Mouse (Mus musculus): ENCODE measurements at regions not wholly inside any gene's neighbourhood (a gene's known extent, or its start where the extent isn't known, plus 50 kb on each side); places are given as distances from the start of the nearest gene placed in this dataset.

DNA sequence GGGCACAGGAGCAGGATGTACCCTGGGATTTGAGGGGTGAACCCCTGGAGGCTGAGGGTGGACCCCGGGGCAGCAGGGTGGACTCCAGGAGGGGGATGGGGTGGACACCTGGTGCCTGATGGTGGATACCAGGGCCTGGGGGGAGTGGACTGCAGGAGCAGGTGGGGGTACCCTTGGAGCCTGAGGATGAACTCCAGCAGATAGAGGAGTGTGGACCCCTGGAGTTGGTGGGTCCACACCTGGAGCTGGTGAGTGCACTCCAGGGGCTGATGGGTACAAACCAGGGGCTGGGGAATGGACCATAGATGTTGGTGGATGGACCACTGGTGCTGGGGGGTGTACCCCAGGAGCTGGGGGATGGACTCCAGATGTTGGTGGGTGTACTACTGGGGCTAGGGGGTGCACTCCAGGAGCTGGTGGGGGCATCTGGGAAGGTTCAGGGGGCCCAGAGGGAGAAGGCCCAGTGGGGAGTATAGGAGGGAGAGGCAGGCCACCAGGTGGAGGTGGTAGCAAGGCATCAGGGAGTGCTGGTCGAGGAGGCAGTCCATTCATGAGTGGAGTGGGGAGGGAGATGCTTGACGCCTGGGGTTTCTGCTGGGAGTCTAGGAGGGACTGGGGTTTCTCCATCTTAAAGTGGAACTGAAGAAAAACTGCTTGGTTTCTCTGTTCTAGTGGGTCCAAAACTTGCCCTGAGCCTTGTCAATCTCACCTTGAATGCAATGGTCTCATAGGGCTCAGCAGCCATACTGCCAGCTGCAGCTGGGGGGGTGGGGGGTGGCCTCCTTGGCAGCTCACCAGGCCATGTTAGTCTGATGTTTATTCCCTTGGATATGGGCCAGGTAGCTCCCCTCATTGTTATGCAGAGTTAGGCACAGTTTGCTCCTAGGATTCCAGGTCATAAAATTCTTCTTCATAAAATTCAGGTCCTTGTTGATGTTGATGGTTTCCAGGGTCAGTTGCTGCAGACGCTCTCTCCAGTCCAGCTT is 183.0 kb upstream of the Ell2 start:
- intact Hi-C loops (cut with DNase I) = no loop called here
- Histone ChIP-seq H3K4me3 (no peak overlapping the region), H3K27ac (no peak overlapping the region)
- TF ChIP-seq CTCF (IDR thresholded peaks at IDR 0.05) = no peak
- DNase-seq = no peak

DNA sequence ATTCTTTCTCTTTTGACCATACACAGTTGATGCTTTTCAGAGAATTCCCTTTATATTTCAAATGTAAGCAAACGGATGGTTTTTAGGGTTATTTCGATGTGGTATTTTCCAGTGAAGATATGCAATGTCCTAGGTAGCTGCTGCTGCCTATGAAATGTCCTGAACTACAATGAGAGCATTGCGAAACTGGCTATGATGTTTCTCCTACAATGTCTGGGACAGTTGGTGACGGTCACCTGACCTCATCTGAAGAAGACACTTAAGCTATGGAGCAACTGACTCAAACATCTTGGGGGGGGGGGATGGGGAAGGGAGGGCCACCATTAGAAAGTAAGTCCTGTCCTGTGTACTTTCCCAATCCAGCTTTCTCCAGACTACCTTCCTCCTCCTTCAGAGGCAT is 182.1 kb upstream of the Ell2 start:
- TF ChIP-seq CTCF (IDR thresholded peaks at IDR 0.05) = no peak
- no peak overlapping the region for H3K27ac ChIP-seq
- no peak for DNase-seq
- H3K4me3 ChIP-seq = no peak overlapping the region
- intact Hi-C loops (cut with DNase I) = no loop called here

DNA sequence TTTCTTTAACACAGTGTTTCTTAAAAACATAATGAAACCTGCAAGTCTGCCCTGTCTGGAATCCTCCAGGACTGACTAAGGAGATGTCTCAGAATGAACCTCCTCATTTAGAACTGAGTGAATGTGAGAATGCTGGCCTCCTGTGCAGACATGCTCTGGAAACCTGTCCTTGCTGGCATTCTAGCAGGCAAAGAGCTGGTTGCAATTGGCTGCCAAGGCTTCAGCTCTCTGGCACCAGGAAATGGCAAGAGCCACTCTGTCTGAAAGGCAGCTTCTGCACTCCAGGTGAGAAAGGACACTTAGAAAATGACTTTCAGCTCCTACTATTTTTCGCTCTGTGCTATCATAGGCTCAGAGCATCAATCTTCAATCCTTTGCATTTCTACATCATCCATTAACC is 175.0 kb upstream of the Ell2 start:
- TF ChIP-seq CTCF (IDR thresholded peaks at IDR 0.05) = no peak
- Histone ChIP-seq H3K27ac (no peak overlapping the region), H3K4me3 (no peak overlapping the region)
- peak; percentile 54 for DNase-seq
- intact Hi-C loops (cut with DNase I) = loop anchor here (10.0 kb wide), 1 partner anchor 173 kb away; the partner anchor contains the start of gene Ell2

GRCm38 (mm10) chr13:75541446-75541845 is 165.1 kb upstream of the Ell2 start:
- no peak for DNase-seq
- intact Hi-C loops (cut with DNase I) = loop anchor here (5.0 kb wide), 1 partner anchor 256 kb away; no protein-coding TSS in a partner anchor

DNA sequence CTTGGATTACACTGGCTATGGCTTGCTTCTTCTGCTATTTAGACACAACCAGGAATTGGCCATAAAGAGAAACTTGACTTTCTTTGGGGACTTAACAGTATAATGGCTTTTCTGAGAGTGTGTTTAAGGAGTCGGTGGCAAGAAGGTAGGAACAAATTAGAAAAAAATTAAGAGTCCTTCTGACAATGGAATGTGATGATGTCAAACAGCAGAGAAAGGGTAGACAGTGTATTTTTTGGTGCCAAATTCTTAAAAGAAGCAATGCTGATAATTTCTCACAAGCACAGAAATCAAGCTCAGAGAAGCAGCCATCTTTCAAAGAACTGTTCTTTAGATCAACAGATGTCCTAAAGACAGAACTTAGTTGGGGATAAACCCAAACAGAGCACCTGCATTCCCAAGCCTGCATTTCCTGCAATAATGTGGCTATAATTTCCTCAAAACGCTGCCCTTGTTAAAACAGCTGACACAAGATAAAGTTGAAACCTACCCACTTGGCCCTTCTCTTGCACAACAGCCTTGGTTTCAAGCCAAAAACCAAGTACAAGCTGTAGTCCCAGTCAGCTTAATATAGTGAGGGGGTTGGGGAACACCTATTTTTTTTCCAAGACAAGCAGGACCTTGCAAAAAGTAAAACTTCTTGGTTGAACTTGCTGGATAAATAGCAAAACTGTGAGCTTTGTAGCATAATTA is 164.2 kb upstream of the Ell2 start:
- Histone ChIP-seq H3K4me3 (no peak overlapping the region), H3K27ac (peak overlapping the region; percentile 38; the same call in 1 of the 2 replicates)
- intact Hi-C loops (cut with DNase I) = loop anchor here (5.0 kb wide), 1 partner anchor 255 kb away; no protein-coding TSS in a partner anchor
- DNase-seq = peak; percentile 61
- TF ChIP-seq CTCF (IDR thresholded peaks at IDR 0.05) = no peak

More at GRCm38 (mm10) chr13:75541446-75541845, 165.1 kb upstream of the Ell2 start:
- TF ChIP-seq CTCF (IDR thresholded peaks at IDR 0.05) = no peak
- H3K27ac ChIP-seq = no peak overlapping the region
- H3K4me3 ChIP-seq = no peak overlapping the region

DNA sequence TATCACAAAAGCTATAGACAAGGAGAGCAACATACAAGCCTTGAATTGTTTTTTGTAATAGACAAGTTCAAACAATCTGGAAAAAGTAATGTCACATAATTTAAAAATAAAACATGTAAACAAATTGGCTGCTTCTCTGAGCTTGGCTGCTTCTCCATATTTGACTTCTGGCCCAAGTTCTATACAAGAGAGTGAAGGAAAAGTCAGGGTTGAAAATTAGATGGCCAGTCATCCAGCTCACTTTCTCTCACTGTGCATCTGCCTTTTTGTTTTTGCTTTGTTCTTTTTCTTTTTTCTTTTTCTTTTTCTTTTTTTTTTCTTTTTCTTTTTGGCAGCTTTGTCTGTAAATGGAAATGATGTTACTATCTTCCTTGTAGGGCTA is 163.6 kb upstream of the Ell2 start:
- no peak for DNase-seq

GRCm38 (mm10) chr13:75543595-75543994 is 163.0 kb upstream of the Ell2 start:
- no peak overlapping the region for H3K27ac ChIP-seq
- intact Hi-C loops (cut with DNase I) = loop anchor here (5.0 kb wide), 1 partner anchor 254 kb away; no protein-coding TSS in a partner anchor
- no peak overlapping the region for H3K4me3 ChIP-seq
- no peak for DNase-seq
- no peak for TF ChIP-seq CTCF (IDR thresholded peaks at IDR 0.05)

More for the DNA sequence above, 163.6 kb upstream of the Ell2 start:
- TF ChIP-seq CTCF (IDR thresholded peaks at IDR 0.05) = no peak
- no peak overlapping the region for H3K4me3 ChIP-seq
- intact Hi-C loops (cut with DNase I) = loop anchor here (5.0 kb wide), 1 partner anchor 254 kb away; no protein-coding TSS in a partner anchor
- H3K27ac ChIP-seq = peak overlapping the region; percentile 38; the same call in 1 of the 2 replicates

DNA sequence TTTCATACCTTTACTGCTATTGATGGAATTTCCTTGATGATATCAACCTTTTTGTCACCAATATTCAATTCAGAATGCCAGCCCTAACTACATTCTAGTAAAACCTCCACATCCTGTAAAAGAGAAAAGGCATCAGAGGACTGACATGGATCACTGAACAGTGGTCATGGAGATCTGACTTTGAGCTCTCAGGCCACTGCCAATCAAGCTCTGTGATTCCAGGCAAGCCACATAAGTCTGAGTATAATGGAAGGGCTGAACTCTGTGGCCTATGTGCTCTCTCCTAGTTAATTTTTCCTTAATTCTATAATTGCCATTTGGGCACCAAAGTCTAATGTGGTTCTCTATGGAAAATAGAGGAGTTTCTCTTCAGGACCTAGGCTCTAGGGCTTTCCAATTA is 161.8 kb upstream of the Ell2 start:
- intact Hi-C loops (cut with DNase I) = loop anchor here (5.0 kb wide), 1 partner anchor 253 kb away; no protein-coding TSS in a partner anchor
- no peak for TF ChIP-seq CTCF (IDR thresholded peaks at IDR 0.05)
- Histone ChIP-seq H3K27ac (no peak overlapping the region), H3K4me3 (no peak overlapping the region)
- DNase-seq = no peak

GRCm38 (mm10) chr13:75547791-75548190 is 158.8 kb upstream of the Ell2 start:
- Histone ChIP-seq H3K4me3 (no peak overlapping the region), H3K27ac (no peak overlapping the region)
- intact Hi-C loops (cut with DNase I) = no loop called here
- TF ChIP-seq CTCF (IDR thresholded peaks at IDR 0.05) = no peak
- no peak for DNase-seq

GRCm38 (mm10) chr13:75578971-75579370 is 127.6 kb upstream of the Ell2 start:
- intact Hi-C loops (cut with DNase I) = no loop called here

GRCm38 (mm10) chr13:75590836-75591235 is 115.7 kb upstream of the Ell2 start:
- intact Hi-C loops (cut with DNase I) = no loop called here
- Histone ChIP-seq H3K4me3 (no peak overlapping the region), H3K27ac (no peak overlapping the region)
- no peak for DNase-seq
- no peak for TF ChIP-seq CTCF (IDR thresholded peaks at IDR 0.05)

More at GRCm38 (mm10) chr13:75578971-75579370, 127.6 kb upstream of the Ell2 start:
- H3K4me3 ChIP-seq = no peak overlapping the region
- TF ChIP-seq CTCF (IDR thresholded peaks at IDR 0.05) = no peak
- DNase-seq = no peak
- H3K27ac ChIP-seq = no peak overlapping the region

GRCm38 (mm10) chr13:75596856-75597255 is 109.7 kb upstream of the Ell2 start:
- TF ChIP-seq CTCF (IDR thresholded peaks at IDR 0.05) = no peak
- no peak for DNase-seq
- Histone ChIP-seq H3K4me3 (no peak overlapping the region), H3K27ac (no peak overlapping the region)
- intact Hi-C loops (cut with DNase I) = no loop called here

DNA sequence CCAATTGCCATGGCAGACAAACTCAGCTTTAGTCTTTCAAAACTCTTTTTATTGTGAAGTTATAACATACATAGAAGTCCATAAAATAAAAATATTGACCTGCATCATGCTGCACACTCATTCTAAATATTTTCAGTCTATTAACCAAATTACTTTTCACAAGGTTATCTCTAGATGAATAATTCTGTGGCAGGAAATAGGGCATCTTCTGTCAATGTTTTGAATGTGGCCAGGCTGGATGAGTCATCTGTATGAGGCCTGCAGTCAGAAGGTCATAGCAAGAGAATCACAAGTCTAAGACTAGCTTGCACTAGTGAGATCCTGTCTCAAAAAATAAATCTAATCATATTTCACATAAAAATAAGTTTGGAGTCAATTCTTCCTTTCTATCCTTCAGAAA is 108.4 kb upstream of the Ell2 start:
- no peak overlapping the region for H3K4me3 ChIP-seq
- H3K27ac ChIP-seq = no peak overlapping the region
- intact Hi-C loops (cut with DNase I) = no loop called here
- no peak for TF ChIP-seq CTCF (IDR thresholded peaks at IDR 0.05)
- DNase-seq = no peak

Measured in gastrocnemius, adult 2 months (tissue).